Mouse (Mus musculus): Measurements from ENCODE around the gene Tnfsf13.
"Not testable (repeated sequence)": the region's sequence is repeated elsewhere in the genome, so short reads cannot be mapped to it uniquely, and the experiment has no call there.

The Tnfsf13 gene

GRCm38 (mm10) chr11:69685526-69686148 lies at the start of gene Tnfsf13:
Gene Tnfsf13 (minus strand): TSS chr11:69685784.
- DNase-seq (ENCODE audit: low spot score): peak; percentile 77

- DNase-seq (ENCODE audit: low spot score): not testable (repeated sequence)
These were observed 45.8 kb upstream of the Tnfsf13 start for GRCm38 (mm10) chr11:69731408-69731807.

- DNase-seq (ENCODE audit: low spot score): peak; percentile 63
These were observed 43.5 kb upstream of the Tnfsf13 start for GRCm38 (mm10) chr11:69729063-69729462.

GRCm38 (mm10) chr11:69725951-69726350 lies 40.4 kb upstream of the Tnfsf13 start:
- DNase-seq (ENCODE audit: low spot score): no peak

- no peak for DNase-seq (ENCODE audit: low spot score)
These were observed 37.5 kb upstream of the Tnfsf13 start for GRCm38 (mm10) chr11:69723074-69723473.

- DNase-seq (ENCODE audit: low spot score): peak; percentile 39
These were observed 35.3 kb upstream of the Tnfsf13 start for GRCm38 (mm10) chr11:69720852-69721251.

- DNase-seq (ENCODE audit: low spot score): no peak
These were observed 33.8 kb upstream of the Tnfsf13 start for GRCm38 (mm10) chr11:69719423-69719822.

- no peak for DNase-seq (ENCODE audit: low spot score)
These were observed 33.1 kb upstream of the Tnfsf13 start for GRCm38 (mm10) chr11:69718661-69719060.

GRCm38 (mm10) chr11:69716953-69717352 lies 31.4 kb upstream of the Tnfsf13 start:
- DNase-seq (ENCODE audit: low spot score): no peak

GRCm38 (mm10) chr11:69715929-69716328 lies 30.3 kb upstream of the Tnfsf13 start:
- DNase-seq (ENCODE audit: low spot score): peak; percentile 47

- peak; percentile 42 for DNase-seq (ENCODE audit: low spot score)
These were observed 29.9 kb upstream of the Tnfsf13 start for GRCm38 (mm10) chr11:69715482-69715881.

- DNase-seq (ENCODE audit: low spot score): no peak
These were observed 29.2 kb upstream of the Tnfsf13 start for GRCm38 (mm10) chr11:69714636-69715329.

GRCm38 (mm10) chr11:69712954-69713672 lies 27.5 kb upstream of the Tnfsf13 start:
- DNase-seq (ENCODE audit: low spot score): no peak

- DNase-seq (ENCODE audit: low spot score): no peak
These were observed 25.5 kb upstream of the Tnfsf13 start for GRCm38 (mm10) chr11:69711082-69711481.

- DNase-seq (ENCODE audit: low spot score): no peak
These were observed 24.9 kb upstream of the Tnfsf13 start for GRCm38 (mm10) chr11:69710470-69710869.

GRCm38 (mm10) chr11:69709554-69710446 lies 24.2 kb upstream of the Tnfsf13 start:
- no peak for DNase-seq (ENCODE audit: low spot score)

- no peak for DNase-seq (ENCODE audit: low spot score)
These were observed 23.2 kb upstream of the Tnfsf13 start for GRCm38 (mm10) chr11:69708614-69709265.

- DNase-seq (ENCODE audit: low spot score): no peak
These were observed 22.3 kb upstream of the Tnfsf13 start for GRCm38 (mm10) chr11:69707873-69708381.

GRCm38 (mm10) chr11:69707480-69707847 lies 21.9 kb upstream of the Tnfsf13 start:
- DNase-seq (ENCODE audit: low spot score): no peak

- DNase-seq (ENCODE audit: low spot score): peak; percentile 58
These were observed 21.3 kb upstream of the Tnfsf13 start for GRCm38 (mm10) chr11:69706775-69707479.

- no peak for DNase-seq (ENCODE audit: low spot score)
These were observed 19.0 kb upstream of the Tnfsf13 start for GRCm38 (mm10) chr11:69704613-69705010.

Data from urinary bladder, postnatal 14 days (tissue).